Mouse (Mus musculus): ENCODE measurements around the gene Lcmt1.
A peak's percentile ranks its signal among the peaks of the same experiment; 100 is the strongest.

The Lcmt1 gene

GRCm38 (mm10) chr7:123359101-123359500, 10.5 kb upstream of the Lcmt1 start:
- DNase-seq (ENCODE audit: low read depth in 2 of 2, low spot score in 2 of 2): no peak

DNA sequence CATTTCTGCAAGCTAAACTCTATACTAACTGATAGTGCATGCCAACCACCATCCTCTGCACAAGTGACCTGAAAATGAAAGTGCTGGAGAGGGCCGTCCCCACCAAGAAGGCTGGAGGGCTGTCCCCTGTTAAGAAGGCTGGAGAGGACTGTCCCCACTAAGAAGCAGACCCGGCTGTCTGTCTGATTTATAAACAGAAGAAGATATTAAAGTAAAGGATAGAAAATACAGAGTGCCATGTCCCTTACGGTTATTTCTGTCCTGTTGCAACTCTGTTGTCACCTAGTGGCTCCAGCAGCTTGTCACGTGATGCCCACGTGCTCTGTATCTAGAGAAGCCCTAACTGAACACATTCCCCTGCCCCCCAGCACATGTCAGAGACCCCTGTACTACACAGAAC, 9.4 kb upstream of the Lcmt1 start:
- no peak for DNase-seq (ENCODE audit: low read depth in 2 of 2, low spot score in 2 of 2)

DNA sequence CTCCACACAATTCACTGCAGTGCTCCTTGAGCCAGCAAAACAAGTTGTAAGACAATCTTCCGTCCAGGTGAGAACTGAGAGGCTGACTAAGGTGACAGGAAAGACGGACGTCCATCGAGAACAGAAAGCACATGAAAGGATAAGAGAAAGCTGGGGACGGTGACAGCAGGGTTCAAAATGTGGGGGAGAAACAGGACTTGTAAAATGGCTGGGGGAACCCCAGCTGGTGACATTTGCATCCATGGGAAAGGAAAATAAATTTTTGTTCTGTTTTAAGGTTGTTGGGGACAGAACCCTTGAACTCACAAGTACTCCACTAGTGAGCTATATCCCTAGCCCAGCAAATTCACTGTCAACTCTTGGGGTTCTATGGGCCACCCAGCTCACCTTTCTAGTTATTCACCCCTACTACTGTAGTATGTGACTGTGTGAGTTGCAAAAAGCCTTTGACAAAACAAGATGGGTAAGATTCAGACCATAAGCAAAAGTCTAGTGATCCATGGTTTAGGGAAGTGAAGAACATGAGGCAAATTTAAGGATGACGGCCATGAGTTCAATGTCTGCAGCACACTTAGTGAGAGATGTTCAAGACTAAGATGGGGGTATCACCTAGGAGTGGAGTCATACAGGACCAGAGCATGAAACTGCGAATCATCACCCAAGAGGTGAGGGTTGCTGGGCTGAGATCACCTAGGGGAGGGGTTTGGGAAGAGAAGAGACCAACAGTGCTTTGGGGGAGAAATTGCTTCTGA, 8.2 kb upstream of the Lcmt1 start:
- no peak for DNase-seq (ENCODE audit: low read depth in 2 of 2, low spot score in 2 of 2)

DNA sequence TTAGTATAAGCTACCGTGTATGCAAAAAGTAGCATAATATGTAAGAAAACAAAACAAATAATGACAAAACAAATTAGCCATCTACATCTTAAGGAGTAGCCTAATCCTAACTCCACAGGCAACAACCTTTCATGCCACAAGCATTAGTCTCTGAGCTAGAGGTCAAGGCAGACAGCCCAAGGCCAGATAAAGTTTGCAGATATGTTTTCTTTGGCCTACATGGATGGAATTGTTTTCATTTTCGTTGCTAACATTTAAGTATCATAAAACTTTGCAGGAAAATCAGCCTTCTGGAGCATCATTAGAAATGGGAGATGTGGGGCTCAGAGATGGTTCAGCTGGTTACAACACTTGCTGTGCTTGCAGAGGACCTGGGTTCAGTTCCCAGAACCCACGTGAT, 6.8 kb upstream of the Lcmt1 start:
- DNase-seq (ENCODE audit: low read depth in 2 of 2, low spot score in 2 of 2): no peak

DNA sequence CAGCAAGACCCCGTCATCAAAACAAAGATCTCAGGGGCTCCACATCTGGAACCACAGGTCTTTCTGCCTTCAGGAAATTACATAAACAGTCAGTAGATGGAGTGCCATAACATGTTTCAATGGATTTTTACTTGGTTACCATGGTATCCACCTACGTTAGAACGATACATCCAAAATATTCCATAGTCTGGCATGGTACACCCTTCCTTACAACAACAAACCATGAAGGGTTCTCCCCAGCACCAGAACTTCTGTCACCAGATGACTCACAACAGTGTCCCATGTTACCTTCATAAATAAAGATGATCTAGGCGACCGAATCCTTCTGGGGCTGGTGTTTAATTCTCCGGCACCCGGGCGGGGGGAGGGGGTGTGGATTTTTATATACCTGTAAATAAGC, 5.6 kb upstream of the Lcmt1 start:
- no peak for DNase-seq (ENCODE audit: low read depth in 2 of 2, low spot score in 2 of 2)

GRCm38 (mm10) chr7:123365876-123366741, 3.5 kb upstream of the Lcmt1 start:
- DNase-seq (ENCODE audit: low read depth in 2 of 2, low spot score in 2 of 2): no peak

- DNase-seq (ENCODE audit: low read depth in 2 of 2, low spot score in 2 of 2): no peak
These were observed 2.8 kb upstream of the Lcmt1 start for GRCm38 (mm10) chr7:123366806-123367205.

DNA sequence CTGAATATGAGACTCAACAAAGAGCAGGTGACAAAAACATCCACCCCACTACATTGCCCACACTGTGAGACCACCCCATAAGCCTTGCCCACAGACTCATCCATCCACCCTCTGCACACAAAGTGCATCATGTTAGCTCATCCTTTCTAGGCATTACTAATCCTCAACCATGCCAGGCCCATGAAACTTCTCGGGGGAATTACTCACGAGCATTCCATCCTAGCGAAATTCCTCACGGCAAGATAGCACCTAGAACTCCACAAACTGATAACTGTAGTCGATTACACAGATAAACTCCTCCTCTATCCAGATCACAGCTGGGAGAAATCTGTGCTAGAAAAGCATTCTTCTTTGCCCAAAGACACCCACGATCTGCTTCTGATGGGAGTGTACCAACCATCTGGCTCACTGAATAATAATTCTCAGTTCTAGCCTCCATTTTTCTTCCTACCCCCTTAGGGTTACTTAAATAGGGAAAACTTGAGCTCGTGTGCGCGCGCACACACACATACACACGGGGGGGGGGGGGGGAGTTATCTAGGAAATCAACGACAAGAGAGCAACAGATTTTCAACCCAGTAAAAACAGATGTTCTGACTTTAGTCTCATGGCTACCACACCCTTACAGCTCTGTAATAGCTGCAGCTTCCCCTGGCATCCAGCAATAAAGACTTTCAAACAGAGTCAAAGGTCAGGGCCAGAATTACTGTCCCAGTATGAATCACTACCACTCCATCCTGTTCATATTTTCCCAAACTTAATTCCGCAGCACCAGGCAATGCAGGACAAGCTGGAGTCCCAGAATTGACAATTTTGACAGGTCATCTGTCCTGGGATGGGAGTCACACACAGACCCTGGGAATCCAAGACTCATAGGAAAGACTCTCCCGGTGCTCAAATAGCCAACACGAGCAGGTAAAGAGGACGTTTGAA, 2.1 kb upstream of the Lcmt1 start:
- no peak for DNase-seq (ENCODE audit: low read depth in 2 of 2, low spot score in 2 of 2)

DNA sequence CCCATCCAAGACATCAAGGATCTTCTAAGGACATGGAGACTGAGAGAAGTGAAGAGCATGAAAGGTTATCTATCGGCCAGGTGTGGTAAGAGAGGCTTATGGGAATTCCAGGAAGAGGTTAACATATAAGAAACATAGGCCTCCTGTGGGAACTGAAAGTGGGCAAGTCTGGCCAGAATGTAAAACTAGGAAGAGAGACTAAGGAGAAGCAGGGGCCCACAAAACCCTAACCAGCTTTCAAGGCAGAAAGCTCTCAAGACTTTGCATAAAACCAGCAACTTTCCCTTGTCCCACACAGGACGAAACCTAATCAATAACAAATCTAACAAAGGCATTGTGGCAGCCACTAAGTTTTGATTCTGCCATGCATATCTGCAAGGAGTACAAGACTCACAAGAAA, 1.4 kb upstream of the Lcmt1 start:
- no peak for DNase-seq (ENCODE audit: low read depth in 2 of 2, low spot score in 2 of 2)

GRCm38 (mm10) chr7:123368778-123369746, 522 bp upstream of the Lcmt1 start:
- DNase-seq (ENCODE audit: low read depth in 2 of 2, low spot score in 2 of 2): peak; percentile 29 to 40

DNA sequence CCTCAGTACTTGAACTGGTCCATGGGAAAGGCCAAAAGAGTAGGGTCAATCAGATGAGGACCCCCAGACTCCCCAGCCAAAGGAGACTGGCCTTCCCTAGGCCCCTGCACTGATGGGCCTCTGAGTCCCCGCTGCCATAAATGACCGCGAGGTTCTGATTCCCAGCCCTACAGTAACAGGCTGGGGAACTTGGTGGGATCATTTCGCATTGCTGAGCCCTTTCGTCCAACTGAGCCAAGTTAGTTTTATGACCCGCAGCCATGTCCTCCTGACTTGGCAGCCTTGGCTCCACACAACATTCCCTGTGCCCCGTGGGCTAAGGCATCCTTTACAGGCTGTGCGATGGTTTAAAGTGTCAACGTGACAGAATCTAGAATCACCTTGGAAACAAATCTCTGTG, 1.1 kb downstream of the Lcmt1 start:
- no peak for DNase-seq (ENCODE audit: low read depth in 2 of 2, low spot score in 2 of 2)

- DNase-seq (ENCODE audit: low read depth in 2 of 2, low spot score in 2 of 2): no peak
These were observed 1.9 kb downstream of the Lcmt1 start for GRCm38 (mm10) chr7:123371501-123371900.

- DNase-seq (ENCODE audit: low read depth in 2 of 2, low spot score in 2 of 2): peak; percentile 91 to 92
These were observed 8.1 kb downstream of the Lcmt1 start for GRCm38 (mm10) chr7:123377443-123378400.

DNA sequence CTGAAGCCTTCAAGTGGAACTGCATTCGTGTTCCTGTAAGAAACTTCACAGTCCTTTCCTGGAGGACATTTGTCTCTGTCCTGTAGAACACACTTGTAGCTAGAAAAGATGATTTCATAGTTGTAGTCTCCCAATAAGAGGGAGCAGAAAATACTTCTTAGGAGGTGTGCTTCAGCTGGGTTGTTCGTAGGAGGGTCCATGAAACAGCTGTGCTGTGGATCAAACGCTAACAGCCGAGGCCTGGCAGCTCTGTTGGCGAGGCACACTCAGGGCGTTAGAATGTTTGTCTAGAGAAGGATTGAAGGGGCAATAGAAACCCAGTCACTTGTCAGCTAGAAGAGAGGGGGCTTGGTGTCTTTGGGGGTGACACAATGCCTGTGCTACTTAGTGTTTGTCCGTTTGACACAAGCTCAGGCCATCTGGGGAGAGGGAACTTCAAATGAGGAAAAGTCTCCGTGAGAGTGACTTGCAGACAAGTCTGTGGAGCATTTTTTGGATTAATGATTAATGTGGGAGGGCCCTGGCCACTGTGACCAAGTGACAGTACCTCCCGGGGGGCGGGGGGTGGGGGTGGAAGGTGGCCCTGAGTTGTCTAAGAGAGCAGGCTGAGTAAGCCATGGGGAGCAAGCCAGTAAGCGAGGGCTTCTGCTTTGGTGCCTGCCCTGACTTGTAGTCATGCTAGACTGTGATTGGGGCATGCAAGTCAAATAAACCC, 16.3 kb downstream of the Lcmt1 start:
- DNase-seq (ENCODE audit: low read depth in 2 of 2, low spot score in 2 of 2): no peak

- DNase-seq (ENCODE audit: low read depth in 2 of 2, low spot score in 2 of 2): no peak
These were observed 20.2 kb downstream of the Lcmt1 start for GRCm38 (mm10) chr7:123389686-123390280.

- no peak for DNase-seq (ENCODE audit: low read depth in 2 of 2, low spot score in 2 of 2)
These were observed 24.7 kb downstream of the Lcmt1 start for GRCm38 (mm10) chr7:123394271-123394670.

DNA sequence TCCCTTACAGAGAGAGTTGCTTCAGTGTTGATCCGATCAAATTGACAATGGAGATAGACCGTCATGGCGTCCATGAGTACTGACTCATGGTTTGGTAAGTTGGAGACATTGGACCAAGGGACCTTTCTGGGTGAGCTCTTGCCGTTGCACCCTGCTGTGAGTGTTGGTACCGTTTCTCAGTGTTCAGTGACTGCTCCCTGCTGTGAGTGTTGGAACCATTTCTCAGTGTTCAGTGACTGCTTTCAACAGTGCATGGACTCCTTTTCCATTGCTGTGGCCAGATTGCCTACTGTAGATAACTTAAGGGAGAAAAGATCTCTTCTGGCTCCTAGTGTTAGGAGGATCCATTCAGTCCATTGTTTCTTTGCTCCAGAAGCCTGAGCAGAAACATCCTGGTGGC, 27.3 kb downstream of the Lcmt1 start:
- no peak for DNase-seq (ENCODE audit: low read depth in 2 of 2, low spot score in 2 of 2)

GRCm38 (mm10) chr7:123397369-123397768, 27.8 kb downstream of the Lcmt1 start:
- no peak for DNase-seq (ENCODE audit: low read depth in 2 of 2, low spot score in 2 of 2)

All from CD8-positive naive resting alpha-beta T cell, adult 2 months (primary cell).